Mouse (Mus musculus) testis, adult 2 months (tissue): ENCODE data around the gene Acoxl. TPM values are rescaled to one million over a fixed set of nuclear protein-coding genes. Genes with fewer than 3 reads are reported as not detected.

Source experiments
- H3K27ac ChIP-seq: fragments of 200-500 bp; 2 replicates; pipeline ENCODE4 v1.5.1; 2012; ENCODE audit warnings: low read depth, low read length; ENCODE audit not compliant: control insufficient read depth, insufficient read depth
- H3K27me3 ChIP-seq: fragments of 200-500 bp; 2 replicates; pipeline ENCODE4 v1.6.1; 2012; ENCODE audit warnings: mild to moderate bottlenecking, low read length, moderate library complexity; ENCODE audit not compliant: control insufficient read depth, insufficient read depth
- H3K36me3 ChIP-seq: fragments of 200-500 bp; 2 replicates; pipeline ENCODE4 v1.6.1; 2012; ENCODE audit warnings: mild to moderate bottlenecking, low read length; ENCODE audit not compliant: control insufficient read depth, insufficient read depth
- H3K4me1 ChIP-seq: fragments of 200-500 bp; 2 replicates; pipeline ENCODE4 v1.6.1; 2012; ENCODE audit warnings: low read length; ENCODE audit not compliant: control insufficient read depth, insufficient read depth
- H3K4me3 ChIP-seq: fragments of 200-500 bp; 2 replicates; pipeline ENCODE4 v1.5.1; 2012; ENCODE audit warnings: low read depth, mild to moderate bottlenecking, low read length, moderate library complexity, mixed read lengths; ENCODE audit not compliant: control insufficient read depth
- CTCF ChIP-seq: fragments of 200-500 bp; IDR thresholded peaks from 2 replicates; pipeline ENCODE4 v1.5.1; 2012; ENCODE audit warnings: low read depth, mild to moderate bottlenecking, inconsistent platforms, low read length, moderate library complexity; ENCODE audit not compliant: control insufficient read depth, insufficient read depth, insufficient replicate concordance
- POLR2A ChIP-seq: fragments of 200-500 bp; IDR thresholded peaks from 2 replicates; pipeline ENCODE4 v1.6.1; 2012; ENCODE audit warnings: low read depth, mild to moderate bottlenecking, inconsistent platforms, low read length, moderate library complexity; ENCODE audit not compliant: control insufficient read depth
- polyA plus RNA-seq: library from polyadenylated mRNA; depleted of rRNA; stranded (reverse); fragments of >200 nt; gene quantifications from 2 replicates; pipeline ENCODE4 v1.2.3, GENCODE M21; 2012

Gene Acoxl
- polyA plus RNA-seq, 1 experiment, result 0.07 TPM

GRCm38 (mm10) chr2:127928871-127929270 is 90.2 kb downstream of the Acoxl start:
- Histone ChIP-seq H3K36me3 (no peaks in the 10 kb centered on the region), H3K4me1 (peaks cover 4% of the 10 kb centered on the region; the same call in 1 of the 2 replicates), H3K27me3 (no peaks in the 10 kb centered on the region), H3K27ac (no peak overlapping the region), H3K4me3 (no peak overlapping the region)
- TF ChIP-seq CTCF (no peak), POLR2A (no peak)

GRCm38 (mm10) chr2:127929939-127930715 is 91.5 kb downstream of the Acoxl start:
- Histone ChIP-seq H3K4me1 (peaks cover 4% of the 10 kb centered on the region; the same call in 1 of the 2 replicates), H3K27me3 (no peaks in the 10 kb centered on the region), H3K36me3 (no peaks in the 10 kb centered on the region), H3K4me3 (no peak overlapping the region), H3K27ac (no peak overlapping the region)
- TF ChIP-seq POLR2A, result no peak
- TF ChIP-seq CTCF, result no peak

GRCm38 (mm10) chr2:127931576-127931975 is 92.9 kb downstream of the Acoxl start:
- H3K27me3 ChIP-seq, result no peaks in the 10 kb centered on the region
- H3K27ac ChIP-seq, result no peak overlapping the region
- TF ChIP-seq POLR2A, result no peak
- TF ChIP-seq CTCF, result no peak

GRCm38 (mm10) chr2:127933531-127933931 is 94.9 kb downstream of the Acoxl start:
- no peak overlapping the region for H3K27ac ChIP-seq
- H3K4me1 ChIP-seq, result peaks cover 3% of the 10 kb centered on the region; the same call in 1 of the 2 replicates
- no peak overlapping the region for H3K4me3 ChIP-seq
- TF ChIP-seq CTCF, result no peak
- TF ChIP-seq POLR2A, result no peak
- no peaks in the 10 kb centered on the region for H3K27me3 ChIP-seq
- no peaks in the 10 kb centered on the region for H3K36me3 ChIP-seq

More at GRCm38 (mm10) chr2:127931576-127931975, 92.9 kb downstream of the Acoxl start:
- H3K4me3 ChIP-seq, result no peak overlapping the region
- H3K4me1 ChIP-seq, result peaks cover 4% of the 10 kb centered on the region; the same call in 1 of the 2 replicates
- no peaks in the 10 kb centered on the region for H3K36me3 ChIP-seq

GRCm38 (mm10) chr2:127937079-127937478 is 98.4 kb downstream of the Acoxl start:
- Histone ChIP-seq H3K27ac (no peak overlapping the region), H3K27me3 (no peaks in the 10 kb centered on the region), H3K4me3 (no peak overlapping the region), H3K36me3 (no peaks in the 10 kb centered on the region), H3K4me1 (no peaks in the 10 kb centered on the region)
- no peak for TF ChIP-seq POLR2A
- peak; percentile 27; the same call in 1 of the 2 replicates for TF ChIP-seq CTCF

GRCm38 (mm10) chr2:127939206-127939605 is 100.5 kb downstream of the Acoxl start:
- Histone ChIP-seq H3K4me1 (no peaks in the 10 kb centered on the region), H3K27ac (no peak overlapping the region), H3K27me3 (no peaks in the 10 kb centered on the region), H3K36me3 (no peaks in the 10 kb centered on the region), H3K4me3 (no peak overlapping the region)
- TF ChIP-seq POLR2A, result no peak
- TF ChIP-seq CTCF, result no peak

- H3K27me3 ChIP-seq, result no peaks in the 10 kb centered on the region
- TF ChIP-seq CTCF (no peak), POLR2A (no peak)
- H3K4me3 ChIP-seq, result no peak overlapping the region
- no peaks in the 10 kb centered on the region for H3K36me3 ChIP-seq
- H3K4me1 ChIP-seq, result no peaks in the 10 kb centered on the region
- H3K27ac ChIP-seq, result no peak overlapping the region
Observed at GRCm38 (mm10) chr2:127960579-127960978, 121.9 kb downstream of the Acoxl start.
